Mouse (Mus musculus): Measurements from ENCODE around the gene Lrrc34. TPM values are rescaled to one million over a fixed set of nuclear protein-coding genes. Genes with fewer than 3 reads are reported as not detected.

The Lrrc34 gene
- polyA plus RNA-seq, 1 experiment from 2014 or later: 1.0 TPM

DNA sequence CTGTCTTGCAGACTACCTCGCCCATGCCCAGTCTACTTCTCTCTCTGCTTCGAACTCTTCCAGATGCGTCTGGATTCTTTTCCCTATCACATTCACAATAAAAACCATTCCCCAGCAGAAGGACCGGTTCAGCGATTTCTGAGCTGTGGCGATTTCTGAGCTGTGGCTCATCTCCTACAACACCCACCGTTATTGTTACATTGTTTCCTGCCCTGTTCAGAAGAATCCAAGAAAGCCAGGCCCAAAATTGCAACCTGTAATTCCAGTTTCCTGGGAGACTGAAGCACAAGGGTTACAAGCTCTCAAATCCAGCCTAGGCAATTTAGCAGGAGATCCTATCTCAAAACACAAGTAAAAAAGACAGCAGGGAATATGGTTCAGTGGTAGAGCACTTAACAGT is 50.4 kb downstream of the Lrrc34 start:
- H3K36me3 ChIP-seq (ENCODE audit: poor library complexity, severe bottlenecking): no peaks in the 10 kb centered on the region
- peaks cover 17% of the 10 kb centered on the region; the same call in 1 of the 2 replicates for H3K27me3 ChIP-seq
- H3K9me3 ChIP-seq (replicated peaks): no peaks in the 10 kb centered on the region
- H3K4me2 ChIP-seq: no peak overlapping the region
- H3K27ac ChIP-seq: no peak overlapping the region
- H3K4me1 ChIP-seq: peaks cover 15% of the 10 kb centered on the region
- no peak for ATAC-seq
- WGBS: 83% methylated on average over 7 of the region's 7 CpGs
- no peak overlapping the region for H3K9ac ChIP-seq
- no peak overlapping the region for H3K4me3 ChIP-seq

DNA sequence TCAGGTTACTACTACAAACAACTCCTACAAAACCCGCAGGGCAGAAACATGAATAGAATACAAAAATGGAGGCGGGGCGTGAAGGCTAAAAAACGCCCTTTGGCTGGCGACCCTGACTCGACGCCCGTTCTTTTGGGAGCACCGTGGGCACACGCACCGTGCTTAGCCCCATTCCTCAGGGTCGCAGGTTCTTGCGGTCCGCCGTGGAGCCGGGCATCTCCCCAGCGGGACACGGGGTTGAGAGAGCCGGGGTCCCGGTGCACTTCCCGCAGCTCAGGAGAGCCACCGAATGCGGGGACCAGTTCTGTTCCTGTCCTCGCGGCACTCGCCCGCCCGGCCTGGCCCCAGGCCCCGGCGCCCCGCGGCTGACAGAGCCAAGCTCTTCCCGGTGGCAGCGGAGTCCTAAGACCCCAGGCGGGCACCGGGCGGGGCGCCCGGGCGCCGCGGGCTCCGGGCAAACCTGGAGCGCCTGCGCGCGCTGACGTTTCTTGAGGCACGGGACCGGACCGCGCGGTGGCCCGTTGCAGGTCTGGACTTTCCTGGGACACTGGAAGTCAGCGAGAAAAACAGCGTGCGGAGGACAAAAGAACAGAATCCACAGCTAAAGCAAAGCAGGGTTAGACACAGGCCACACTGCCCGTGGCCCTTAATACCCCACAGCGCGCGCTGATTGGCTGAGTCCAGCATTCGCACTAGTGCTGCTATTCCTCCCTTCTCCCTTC is 52.4 kb downstream of the Lrrc34 start:
- peaks cover 11% of the 10 kb centered on the region for H3K4me1 ChIP-seq
- H3K27ac ChIP-seq: peak overlapping the region; percentile 59
- peaks cover 17% of the 10 kb centered on the region; the same call in 1 of the 2 replicates for H3K27me3 ChIP-seq
- H3K36me3 ChIP-seq (ENCODE audit: poor library complexity, severe bottlenecking): no peaks in the 10 kb centered on the region
- no peaks in the 10 kb centered on the region for H3K9me3 ChIP-seq (replicated peaks)
- peak overlapping the region; percentile 88 for H3K9ac ChIP-seq
- under 1% methylated on average over 62 of the region's 62 CpGs for WGBS
- ATAC-seq: peak; percentile 67
- peak overlapping the region; percentile 83 for H3K4me3 ChIP-seq
- H3K4me2 ChIP-seq: peak overlapping the region; percentile 65

DNA sequence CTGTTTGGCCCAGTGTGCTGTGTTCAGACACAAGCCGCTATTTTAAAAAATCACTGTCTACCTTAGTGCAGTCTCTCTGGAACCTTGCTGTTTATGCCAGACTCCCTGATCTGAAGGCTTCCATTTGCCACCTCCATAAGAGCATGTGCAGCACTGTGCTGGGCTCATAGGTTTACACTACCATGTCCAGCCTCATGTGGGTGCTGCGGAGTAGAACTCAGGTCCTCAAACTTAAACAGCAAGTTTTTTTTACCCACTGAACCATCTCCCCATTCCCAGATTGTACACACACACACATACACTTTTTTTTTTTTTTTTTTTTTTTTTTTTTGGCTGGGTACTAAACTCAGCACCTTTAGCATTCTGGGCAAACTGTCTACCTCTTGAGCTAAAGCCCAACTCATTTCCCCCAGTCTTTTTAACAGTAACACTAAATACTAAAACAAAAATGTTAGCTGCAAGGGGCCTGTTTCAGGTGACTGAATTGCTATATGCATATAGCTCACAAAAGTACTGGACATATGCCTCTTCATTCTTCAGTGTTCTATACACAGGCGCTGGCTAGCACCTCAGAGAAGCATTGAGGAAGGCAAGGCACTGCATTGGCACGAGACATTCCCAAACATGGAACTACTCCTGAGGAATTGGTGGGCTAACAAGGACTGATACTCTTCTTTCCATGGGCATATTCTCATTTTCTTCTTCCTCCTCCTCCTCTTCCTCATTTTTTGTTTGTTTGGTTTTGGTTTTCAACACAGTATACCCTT is 53.8 kb downstream of the Lrrc34 start:
- no peaks in the 10 kb centered on the region for H3K9me3 ChIP-seq (replicated peaks)
- no peak overlapping the region for H3K4me2 ChIP-seq
- H3K27me3 ChIP-seq: peaks cover 17% of the 10 kb centered on the region; the same call in 1 of the 2 replicates
- no peak overlapping the region for H3K4me3 ChIP-seq
- no peak overlapping the region for H3K9ac ChIP-seq
- H3K36me3 ChIP-seq (ENCODE audit: poor library complexity, severe bottlenecking): no peaks in the 10 kb centered on the region
- WGBS: 79% methylated on average over 4 of the region's 4 CpGs
- H3K27ac ChIP-seq: no peak overlapping the region
- no peak for ATAC-seq
- H3K4me1 ChIP-seq: no peaks in the 10 kb centered on the region

DNA sequence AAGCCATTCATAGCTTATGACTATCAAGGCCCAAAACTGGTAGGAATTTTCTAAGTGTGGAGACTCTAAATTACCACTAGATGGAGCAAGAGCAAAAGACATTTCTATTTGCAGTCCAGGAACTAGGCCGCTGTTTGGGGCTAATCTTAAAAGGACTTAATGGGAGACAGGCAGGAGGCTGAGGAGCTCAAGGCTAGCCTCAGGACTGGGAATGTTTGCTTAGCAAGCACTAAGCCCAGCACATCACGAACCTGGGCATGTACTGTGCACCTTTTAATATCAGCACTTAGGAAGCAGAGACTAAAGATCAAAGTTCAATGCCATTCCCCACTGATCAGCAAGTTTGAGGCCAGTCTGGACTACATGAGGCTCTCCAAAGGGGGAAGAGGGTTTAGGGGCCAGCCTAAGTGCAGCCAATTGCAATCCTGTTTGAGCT is 55.2 kb downstream of the Lrrc34 start:
- ATAC-seq: peak; percentile 36
- H3K36me3 ChIP-seq (ENCODE audit: poor library complexity, severe bottlenecking): no peaks in the 10 kb centered on the region
- no peaks in the 10 kb centered on the region for H3K9me3 ChIP-seq (replicated peaks)
- H3K27me3 ChIP-seq: 0 out of 2 replicates have a peak, but pooled peaks cover 6% of the 10 kb centered on the region
- H3K4me3 ChIP-seq: no peak overlapping the region
- no peaks in the 10 kb centered on the region for H3K4me1 ChIP-seq
- no peak overlapping the region for H3K4me2 ChIP-seq
- no peak overlapping the region for H3K9ac ChIP-seq
- 0% methylated on average over 2 of the region's 2 CpGs for WGBS
- H3K27ac ChIP-seq: no peak overlapping the region

DNA sequence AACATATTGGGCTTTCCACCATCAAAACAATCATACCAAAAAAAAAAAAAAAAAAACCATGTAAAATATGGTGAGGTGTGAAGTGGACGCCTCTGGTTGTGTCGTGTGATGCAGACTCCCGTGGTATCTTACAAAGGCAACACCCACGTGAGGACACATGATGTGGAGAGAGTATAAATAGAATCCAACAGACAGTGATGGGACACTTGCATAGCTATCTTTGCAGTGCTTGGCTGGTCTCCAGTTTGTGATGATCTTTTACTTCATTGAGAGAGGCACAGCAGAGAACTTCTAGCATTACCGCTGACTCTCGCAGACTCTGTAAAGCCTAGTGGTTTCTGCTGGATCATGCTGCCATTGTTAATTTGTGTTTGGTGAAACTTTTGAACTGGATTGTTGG is 58.8 kb downstream of the Lrrc34 start:
- WGBS: 89% methylated on average over 6 of the region's 6 CpGs
- Histone ChIP-seq H3K9ac (no peak overlapping the region), H3K4me2 (no peak overlapping the region), H3K4me1 (no peaks in the 10 kb centered on the region), H3K27ac (no peak overlapping the region), H3K9me3 (replicated peaks) (no peaks in the 10 kb centered on the region), H3K4me3 (no peak overlapping the region), H3K36me3 (ENCODE audit: poor library complexity, severe bottlenecking) (no peaks in the 10 kb centered on the region), H3K27me3 (no peaks in the 10 kb centered on the region)
- ATAC-seq: no peak

Other genes with a start within 250 kb of the Lrrc34 start
- 3.7 and 5.0 TPM in 2 replicates for gene Mecom, start 99.9 kb downstream of the Lrrc34 start, polyA plus RNA-seq (2015; fragmentation: Nextera tagmentation; extraction: Ambion mirVana)
- 0.08 and 0.14 TPM in 2 replicates for gene Actrt3, start 47.9 kb downstream of the Lrrc34 start, polyA plus RNA-seq (2015; fragmentation: Nextera tagmentation; extraction: Ambion mirVana)
- gene Mynn, start 45.8 kb downstream of the Lrrc34 start, polyA plus RNA-seq (2015; fragmentation: Nextera tagmentation; extraction: Ambion mirVana): 34.1 and 38.4 TPM in 2 replicates
- gene Lrriq4, start 3.4 kb downstream of the Lrrc34 start, polyA plus RNA-seq (2015; fragmentation: Nextera tagmentation; extraction: Ambion mirVana): not detected in 2 replicates
- not detected in 2 replicates for gene Lrrc31, start 52.0 kb upstream of the Lrrc34 start, polyA plus RNA-seq (2015; fragmentation: Nextera tagmentation; extraction: Ambion mirVana)
- gene Samd7, start 98.4 kb upstream of the Lrrc34 start, polyA plus RNA-seq (2015; fragmentation: Nextera tagmentation; extraction: Ambion mirVana): not detected in 2 replicates
- gene Sec62, start 145.0 kb upstream of the Lrrc34 start, polyA plus RNA-seq (2015; fragmentation: Nextera tagmentation; extraction: Ambion mirVana): 74.6 and 94.8 TPM in 2 replicates
- 0.59 and 0.76 TPM in 2 replicates for gene Gpr160, start 208.1 kb upstream of the Lrrc34 start, polyA plus RNA-seq (2015; fragmentation: Nextera tagmentation; extraction: Ambion mirVana)